Mouse (Mus musculus) heart, embryonic 11.5 days (tissue): Measurements from ENCODE around the gene Glis3. TPM values are rescaled to one million over a fixed set of nuclear protein-coding genes. Genes with fewer than 3 reads are reported as not detected.

Experiments
- ATAC-seq: fragments of 200-750 bp; cut with Nextera tagmentation; replicated peaks from 2 replicates; pipeline ENCODE4 v1.8.0; 2017; ENCODE audit warnings: moderate library complexity; ENCODE audit not compliant: insufficient number of reproducible peaks, low FRiP score, low TSS enrichment
- H3K27ac ChIP-seq: fragments of 300-500 bp; sonication (generic); 2 replicates; pipeline ENCODE4 v1.5.1; 2014; ENCODE audit warnings: mild to moderate bottlenecking, low read depth, low read length
- H3K27me3 ChIP-seq: fragments of 300-500 bp; sonication (generic); 2 replicates; pipeline ENCODE4 v1.6.1; 2014; ENCODE audit warnings: mild to moderate bottlenecking, low read length, mixed read lengths; ENCODE audit not compliant: control insufficient read depth, insufficient read depth
- H3K36me3 ChIP-seq: fragments of 300-500 bp; sonication (generic); 2 replicates; pipeline ENCODE4 v1.6.1; 2014; ENCODE audit warnings: mild to moderate bottlenecking, low read length, moderate library complexity, mixed read lengths; ENCODE audit not compliant: control insufficient read depth, insufficient read depth
- H3K4me1 ChIP-seq: fragments of 300-500 bp; sonication (generic); 2 replicates; pipeline ENCODE4 v1.6.1; 2014; ENCODE audit warnings: low read length; ENCODE audit not compliant: control insufficient read depth, insufficient read depth
- H3K4me2 ChIP-seq: fragments of 300-500 bp; sonication (generic); 2 replicates; pipeline ENCODE4 v1.6.1; 2014; ENCODE audit warnings: mild to moderate bottlenecking, moderate library complexity
- H3K4me3 ChIP-seq: fragments of 300-500 bp; sonication (generic); 2 replicates; pipeline ENCODE4 v1.5.1; 2014; ENCODE audit warnings: low read depth, low read length
- H3K9ac ChIP-seq: fragments of 300-500 bp; sonication (generic); 2 replicates; pipeline ENCODE4 v1.6.1; 2014; ENCODE audit warnings: mild to moderate bottlenecking, low read depth, low read length, moderate library complexity
- H3K9me3 ChIP-seq: fragments of 300-500 bp; sonication (generic); replicated peaks from 2 replicates; pipeline ENCODE4 v1.6.1; 2016; ENCODE audit warnings: low read length; ENCODE audit not compliant: control insufficient read depth
- WGBS: fragments of 180-500 bp; shearing (Covaris S2); extraction: QIAGEN DNeasy Blood & Tissue Kit; methylation state at CpG from one replicate; pipeline ENCODE4 v1.1.7; 2014; ENCODE audit not compliant: insufficient replicate concordance; 5-methylcytosine and 5-hydroxymethylcytosine counted together
- polyA plus RNA-seq: library from polyadenylated mRNA; unstranded; fragments of >200 nt; fragmentation: Nextera tagmentation; extraction: Ambion mirVana; gene quantifications from 2 replicates; pipeline ENCODE4 v1.2.1, GENCODE M21; 2014

Gene Glis3
- polyA plus RNA-seq, 1 experiment from 2014 or later, result 1.3 TPM

DNA sequence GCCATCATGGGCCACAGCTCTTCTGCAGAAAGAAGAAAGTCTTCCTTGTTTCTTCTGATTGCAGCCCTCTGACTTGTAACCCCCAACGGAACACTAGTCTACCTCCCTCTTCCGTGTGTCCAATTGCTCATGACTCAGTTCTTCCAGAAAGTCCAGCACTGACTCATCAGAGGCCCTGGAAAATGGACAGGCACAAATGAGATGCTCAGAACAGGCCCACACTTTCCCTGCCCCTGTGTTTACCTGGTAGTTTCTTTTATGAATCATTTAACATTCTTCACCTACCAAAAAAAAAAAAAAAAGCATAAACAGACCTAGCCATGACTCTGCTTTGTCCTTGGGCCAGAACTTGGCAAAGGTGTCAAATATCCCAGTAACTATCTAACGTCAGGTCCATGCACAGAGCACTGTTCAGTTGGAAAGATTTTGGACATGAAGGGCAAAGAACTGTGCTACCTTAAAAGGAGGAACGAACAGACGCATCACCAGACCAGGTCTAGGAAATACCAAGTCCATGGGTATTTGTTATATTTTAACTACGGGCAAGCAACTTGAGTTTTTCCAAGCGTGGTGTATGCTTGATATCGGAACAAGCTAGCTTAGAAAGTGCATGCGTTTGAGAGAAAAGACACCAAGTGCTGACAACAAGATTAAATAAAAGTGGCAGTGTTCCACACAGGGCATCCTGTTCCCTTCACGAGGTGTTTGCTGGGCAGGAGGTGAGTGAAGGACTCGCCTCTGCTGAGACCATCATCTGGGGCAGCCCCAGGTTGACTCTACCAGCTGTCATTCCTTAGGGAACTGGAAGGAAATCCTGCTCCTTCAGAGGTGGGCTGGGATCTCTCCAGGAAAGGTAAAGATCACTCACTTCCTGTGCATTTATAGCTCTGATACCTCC, 58.0 kb downstream of the Glis3 start:
- Histone ChIP-seq H3K9ac (no peak overlapping the region), H3K36me3 (no peaks in the 10 kb centered on the region), H3K27ac (no peak overlapping the region), H3K4me2 (no peak overlapping the region), H3K4me1 (no peaks in the 10 kb centered on the region), H3K9me3 (no peaks in the 10 kb centered on the region), H3K27me3 (no peaks in the 10 kb centered on the region), H3K4me3 (no peak overlapping the region)
- no peak for ATAC-seq
- WGBS, result 71% methylated on average over 11 of the region's 11 CpGs

DNA sequence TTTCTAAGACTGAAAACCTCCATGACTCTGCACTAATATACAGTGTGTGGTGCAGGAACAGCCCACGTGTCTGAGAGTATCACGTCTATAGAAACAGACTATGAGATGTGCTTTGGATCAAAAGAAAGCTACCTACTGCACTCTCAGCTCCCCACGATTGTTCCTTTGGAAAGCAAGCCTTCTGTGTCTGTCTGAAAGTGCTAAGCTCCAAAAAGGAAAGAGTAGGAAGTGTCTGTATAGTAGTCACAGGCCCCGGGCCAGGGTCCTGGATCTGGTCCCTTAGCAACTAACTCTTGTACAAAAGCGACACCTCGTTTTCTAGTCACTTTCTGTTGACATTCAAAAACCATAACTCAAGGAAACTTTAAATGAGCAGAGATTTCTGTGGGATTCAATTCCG, 62.1 kb downstream of the Glis3 start:
- Histone ChIP-seq H3K4me1 (no peaks in the 10 kb centered on the region), H3K27ac (no peak overlapping the region), H3K4me3 (no peak overlapping the region), H3K9me3 (no peaks in the 10 kb centered on the region), H3K36me3 (no peaks in the 10 kb centered on the region), H3K9ac (no peak overlapping the region), H3K27me3 (no peaks in the 10 kb centered on the region), H3K4me2 (no peak overlapping the region)
- WGBS, result 81% methylated on average over 7 of the region's 7 CpGs
- ATAC-seq, result no peak

GRCm38 (mm10) chr19:28617191-28617590, 62.7 kb downstream of the Glis3 start:
- H3K27ac ChIP-seq, result no peak overlapping the region
- H3K27me3 ChIP-seq, result no peaks in the 10 kb centered on the region
- no peak for ATAC-seq
- no peaks in the 10 kb centered on the region for H3K36me3 ChIP-seq
- H3K9ac ChIP-seq, result no peak overlapping the region
- WGBS, result 81% methylated on average over 8 of the region's 8 CpGs
- H3K4me1 ChIP-seq, result no peaks in the 10 kb centered on the region
- H3K4me3 ChIP-seq, result no peak overlapping the region
- H3K4me2 ChIP-seq, result no peak overlapping the region
- no peaks in the 10 kb centered on the region for H3K9me3 ChIP-seq

DNA sequence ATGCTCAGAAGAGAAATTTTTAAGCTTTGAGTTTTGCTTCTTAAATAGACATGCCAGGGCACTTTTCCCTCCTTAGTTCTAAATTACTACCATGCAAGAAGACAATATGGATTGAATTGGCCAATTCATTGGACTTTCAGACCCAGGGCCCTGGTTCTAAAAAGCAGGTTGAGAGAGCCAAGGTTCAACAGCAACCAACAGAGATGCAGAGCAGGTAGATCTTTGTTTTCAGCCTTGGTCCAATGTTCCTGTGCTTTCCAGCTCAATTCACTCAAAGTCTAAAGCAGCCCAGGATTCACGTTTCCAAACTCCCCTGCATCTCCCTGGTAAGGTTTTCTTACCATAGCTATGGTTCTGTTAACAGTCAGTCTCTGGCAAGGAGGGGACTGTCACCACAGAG, 63.4 kb downstream of the Glis3 start:
- no peak overlapping the region for H3K4me3 ChIP-seq
- no peaks in the 10 kb centered on the region for H3K27me3 ChIP-seq
- H3K9me3 ChIP-seq, result no peaks in the 10 kb centered on the region
- H3K9ac ChIP-seq, result no peak overlapping the region
- H3K4me1 ChIP-seq, result no peaks in the 10 kb centered on the region
- 74% methylated on average over 1 of the region's 1 CpGs for WGBS
- no peaks in the 10 kb centered on the region for H3K36me3 ChIP-seq
- ATAC-seq, result no peak
- H3K4me2 ChIP-seq, result no peak overlapping the region
- H3K27ac ChIP-seq, result no peak overlapping the region

GRCm38 (mm10) chr19:28612249-28612648, 67.6 kb downstream of the Glis3 start:
- no peak overlapping the region for H3K4me2 ChIP-seq
- ATAC-seq, result no peak
- no peak overlapping the region for H3K9ac ChIP-seq
- H3K9me3 ChIP-seq, result no peaks in the 10 kb centered on the region
- no peaks in the 10 kb centered on the region for H3K27me3 ChIP-seq
- H3K4me3 ChIP-seq, result no peak overlapping the region
- H3K36me3 ChIP-seq, result no peaks in the 10 kb centered on the region
- WGBS, result 84% methylated on average over 10 of the region's 10 CpGs
- H3K4me1 ChIP-seq, result no peaks in the 10 kb centered on the region; the same call in 1 of the 2 replicates
- H3K27ac ChIP-seq, result no peak overlapping the region

DNA sequence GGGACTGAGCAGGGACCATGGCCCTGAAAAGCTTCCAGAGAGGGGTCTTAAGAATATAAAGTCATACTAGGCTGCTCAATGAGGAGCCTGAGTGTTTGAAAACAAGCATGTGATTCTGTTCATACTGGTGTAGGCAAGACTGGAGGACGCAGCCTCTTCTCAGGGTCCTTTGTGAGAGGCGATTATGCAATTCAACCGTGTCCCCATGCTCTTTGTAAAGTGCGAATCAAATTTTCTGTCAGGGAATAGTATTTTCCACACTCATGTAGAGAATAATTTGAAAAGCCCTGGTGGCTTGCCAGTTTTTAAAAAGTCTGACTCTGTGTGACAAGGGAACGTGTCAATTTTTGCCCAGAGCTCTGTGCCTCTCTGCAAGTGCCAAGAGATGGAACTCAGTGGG, 71.1 kb downstream of the Glis3 start:
- no peak overlapping the region for H3K4me2 ChIP-seq
- no peaks in the 10 kb centered on the region for H3K27me3 ChIP-seq
- no peak overlapping the region for H3K4me3 ChIP-seq
- 87% methylated on average over 5 of the region's 5 CpGs for WGBS
- H3K4me1 ChIP-seq, result no peaks in the 10 kb centered on the region; the same call in 1 of the 2 replicates
- no peaks in the 10 kb centered on the region for H3K9me3 ChIP-seq
- no peak for ATAC-seq
- H3K9ac ChIP-seq, result no peak overlapping the region
- no peak overlapping the region for H3K27ac ChIP-seq
- no peaks in the 10 kb centered on the region for H3K36me3 ChIP-seq

DNA sequence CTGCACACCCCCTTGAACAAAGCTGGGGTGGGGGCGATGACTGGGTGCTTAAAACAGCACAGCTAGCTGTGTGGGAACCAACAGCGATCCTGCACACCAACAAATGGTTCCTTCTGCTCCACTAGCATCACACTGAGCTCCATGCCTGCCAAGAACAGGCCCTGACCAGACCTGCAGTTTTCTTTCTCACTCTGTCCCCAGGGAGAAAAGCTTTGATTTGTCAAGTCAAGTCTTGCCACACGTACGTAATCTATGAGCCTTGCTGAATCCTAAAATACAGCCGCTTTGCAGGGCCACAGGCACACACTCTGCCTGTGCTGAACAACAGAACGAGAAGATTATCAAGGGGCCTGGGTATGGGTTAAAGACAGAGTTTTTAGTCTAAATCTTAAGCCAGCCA, 71.6 kb downstream of the Glis3 start:
- Histone ChIP-seq H3K9ac (no peak overlapping the region), H3K27me3 (no peaks in the 10 kb centered on the region), H3K9me3 (no peaks in the 10 kb centered on the region), H3K4me2 (no peak overlapping the region), H3K4me3 (no peak overlapping the region), H3K27ac (no peak overlapping the region), H3K4me1 (no peaks in the 10 kb centered on the region; the same call in 1 of the 2 replicates), H3K36me3 (no peaks in the 10 kb centered on the region)
- 52% methylated on average over 6 of the region's 6 CpGs for WGBS
- ATAC-seq, result no peak

DNA sequence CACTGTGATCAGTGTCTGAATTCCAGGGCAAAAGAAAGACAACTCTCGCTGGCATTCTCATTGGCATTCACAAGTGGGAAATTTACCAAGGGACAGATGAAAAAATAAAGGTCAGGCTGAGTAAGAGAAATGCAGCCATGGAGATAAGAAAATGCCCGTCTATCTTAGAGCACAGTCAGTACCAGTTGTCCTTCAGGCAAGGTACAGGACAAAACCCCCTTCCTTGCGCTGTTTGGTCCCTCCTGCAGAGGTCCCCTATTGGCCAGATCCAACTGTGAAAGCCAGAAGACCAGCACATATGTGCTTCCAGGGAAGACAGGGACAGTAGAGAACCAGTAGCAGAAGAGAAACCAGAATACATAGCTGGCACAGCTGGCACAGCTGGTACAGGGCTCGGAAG, 79.0 kb downstream of the Glis3 start:
- Histone ChIP-seq H3K9me3 (no peaks in the 10 kb centered on the region), H3K9ac (no peak overlapping the region)
- no peak for ATAC-seq

DNA sequence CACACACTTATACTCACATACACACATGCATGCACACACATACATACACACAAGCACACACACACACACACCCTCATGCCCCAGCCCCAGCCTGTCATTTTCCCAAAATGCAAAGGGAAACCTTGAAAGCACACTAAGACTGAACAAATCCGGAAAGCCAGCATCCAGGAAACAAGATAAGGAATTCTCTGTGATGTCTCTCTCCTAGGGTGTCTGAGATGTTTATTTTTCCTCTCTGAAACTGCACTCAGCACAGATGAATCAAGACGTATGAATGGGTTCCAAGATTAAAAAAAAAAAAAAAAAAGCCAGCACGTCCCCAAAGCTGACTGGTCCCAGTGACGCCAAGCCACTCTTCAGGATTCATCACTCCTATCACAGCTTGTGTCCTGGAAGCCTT, 85.7 kb downstream of the Glis3 start:
- Histone ChIP-seq H3K9ac (no peak overlapping the region), H3K9me3 (no peaks in the 10 kb centered on the region), H3K36me3 (no peaks in the 10 kb centered on the region), H3K4me1 (0 out of 2 replicates have a peak, but pooled peaks cover 4% of the 10 kb centered on the region), H3K4me2 (peak overlapping the region; percentile 49), H3K27ac (0 out of 2 replicates have a peak overlapping the region, but pooled peaks have one; percentile 25), H3K27me3 (no peaks in the 10 kb centered on the region), H3K4me3 (no peak overlapping the region)
- no peak for ATAC-seq
- WGBS, result 9% methylated on average over 4 of the region's 4 CpGs

More for the DNA sequence above, 79.0 kb downstream of the Glis3 start:
- Histone ChIP-seq H3K4me3 (no peak overlapping the region), H3K4me2 (no peak overlapping the region), H3K27me3 (no peaks in the 10 kb centered on the region), H3K36me3 (no peaks in the 10 kb centered on the region), H3K4me1 (no peaks in the 10 kb centered on the region), H3K27ac (no peak overlapping the region)
- WGBS, result 74% methylated on average over 4 of the region's 4 CpGs
